Mouse (Mus musculus): ENCODE data around the gene Rhof.
"Not testable (repeated sequence)": the region's sequence is repeated elsewhere in the genome, so short reads cannot be mapped to it uniquely, and the experiment has no call there.

Rhof gene

GRCm38 (mm10) chr5:123067395-123067995 lies 65.0 kb downstream of the Rhof start:
- DNase-seq (ENCODE audit: low spot score), result no peak

- DNase-seq (ENCODE audit: low spot score), result peak; percentile 78
Observed at GRCm38 (mm10) chr5:123064207-123064606, 68.3 kb downstream of the Rhof start.

GRCm38 (mm10) chr5:123063141-123063540 lies 69.4 kb downstream of the Rhof start:
- no peak for DNase-seq (ENCODE audit: low spot score)

GRCm38 (mm10) chr5:123061402-123061749 lies 71.1 kb downstream of the Rhof start:
- not testable (repeated sequence) for DNase-seq (ENCODE audit: low spot score)

- peak; percentile 28 for DNase-seq (ENCODE audit: low spot score)
Observed at GRCm38 (mm10) chr5:123060706-123061401, 71.6 kb downstream of the Rhof start.

- peak; percentile 45 for DNase-seq (ENCODE audit: low spot score)
Observed at GRCm38 (mm10) chr5:123059757-123060520, 72.6 kb downstream of the Rhof start.

DNA sequence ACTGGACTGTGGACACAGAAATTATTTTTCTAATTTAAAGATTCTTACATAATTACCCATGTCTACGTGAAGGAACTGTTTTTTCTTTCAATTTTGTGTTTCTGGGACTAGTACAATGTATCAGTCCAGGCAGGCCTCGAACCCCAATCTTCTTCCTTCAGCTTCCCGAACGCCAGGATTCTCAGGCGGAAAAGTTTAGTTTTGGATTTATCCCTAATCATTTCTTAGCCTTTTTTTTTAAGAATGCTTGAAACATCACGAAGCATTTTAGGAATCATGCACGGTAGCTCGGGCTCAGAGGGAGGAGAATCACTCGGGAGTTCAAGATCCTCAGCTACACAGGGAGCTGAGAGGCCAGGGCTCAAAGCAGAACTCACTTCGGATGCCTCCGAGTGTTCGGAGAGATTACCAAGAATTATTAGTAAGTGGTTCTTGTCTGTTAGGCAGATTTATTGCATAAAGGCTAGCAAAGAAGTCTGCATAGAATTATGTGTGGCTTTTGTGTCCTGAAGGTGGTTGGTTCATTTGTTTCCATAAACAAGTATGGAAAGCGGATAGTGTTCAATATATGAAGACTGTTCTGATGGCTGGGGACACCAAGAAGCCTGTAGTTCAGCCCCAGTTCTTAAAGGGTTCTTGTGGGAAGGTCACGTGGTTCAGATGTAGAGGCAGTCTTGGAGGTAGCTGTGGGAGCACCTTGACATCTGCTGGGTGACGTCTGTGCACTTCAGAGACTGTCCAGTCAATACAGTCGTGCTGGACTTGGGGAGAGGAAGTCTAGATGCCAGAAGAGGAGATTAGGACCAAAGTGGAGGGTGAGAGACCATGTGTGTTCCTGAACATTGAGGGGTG lies 74.0 kb downstream of the Rhof start:
- no peak for DNase-seq (ENCODE audit: low spot score)

DNA sequence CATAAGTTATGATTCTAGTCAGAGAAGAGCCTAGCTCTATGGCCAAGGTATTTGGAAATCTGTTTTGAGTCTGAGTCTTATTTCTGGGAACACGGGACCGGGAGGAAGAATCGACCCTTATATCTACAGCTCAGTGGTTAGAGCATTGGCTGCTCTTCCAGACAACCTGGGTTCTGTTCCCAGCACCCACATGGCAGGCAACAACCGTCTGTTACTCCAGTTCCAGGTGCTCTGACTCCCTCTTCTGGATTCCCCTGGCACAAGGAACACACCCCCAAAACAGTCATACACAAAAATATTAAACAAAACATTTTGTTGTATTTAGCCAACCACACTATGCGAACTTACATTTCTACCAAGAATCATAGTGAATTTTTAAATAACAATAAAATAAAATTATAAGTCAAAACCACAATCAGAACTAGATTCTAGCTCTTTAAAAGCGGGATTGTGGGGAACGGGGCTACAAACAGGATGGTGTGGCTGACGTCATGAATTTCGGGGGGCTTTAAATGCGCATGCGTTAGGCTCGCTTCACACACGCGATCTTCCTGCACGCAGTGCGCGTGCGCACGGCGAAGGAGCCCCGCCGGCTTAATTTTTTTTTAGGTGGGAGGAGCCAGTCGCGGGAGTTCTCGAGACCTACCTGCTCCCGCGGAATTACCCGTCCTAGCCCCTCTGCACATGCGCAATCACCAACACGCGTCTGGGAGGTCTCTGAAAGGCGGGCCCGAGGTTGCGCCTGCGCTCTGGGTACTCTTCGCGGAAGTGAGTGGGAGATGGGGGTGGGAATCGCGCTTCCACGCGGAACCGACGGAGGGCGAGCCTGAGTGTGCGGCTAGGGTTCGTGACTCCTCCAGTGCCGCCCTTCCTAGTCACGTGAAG lies 74.9 kb downstream of the Rhof start:
- peak; percentile 96 for DNase-seq (ENCODE audit: low spot score)

All from MN1 (cell line).